Mouse (Mus musculus) limb, embryonic 14.5 days (tissue): ENCODE data around the gene H2al1h. TPM values are rescaled to one million over a fixed set of nuclear protein-coding genes. Genes with fewer than 3 reads are reported as not detected.
"Not testable (repeated sequence)": the region's sequence is repeated elsewhere in the genome, so short reads cannot be mapped to it uniquely, and the experiment has no call there.

Experiments
- ATAC-seq: fragments of 200-750 bp; cut with Nextera tagmentation; 2 replicates; pipeline ENCODE4 v1.8.0; 2017; ENCODE audit warnings: low read depth, moderate number of reproducible peaks, moderate TSS enrichment; ENCODE audit not compliant: low FRiP score
- DNase-seq: peaks from one replicate; pipeline ENCODE4 v3.0.0-alpha.2; 2015; ENCODE audit warnings: low spot score
- H3K27ac ChIP-seq: fragments of 300-500 bp; sonication (generic); replicated peaks from 2 replicates; pipeline ENCODE4 v1.5.1; 2014; ENCODE audit warnings: low read depth, mild to moderate bottlenecking, low read length, moderate library complexity, mixed read lengths
- H3K27me3 ChIP-seq: fragments of 300-500 bp; sonication (generic); 2 replicates; pipeline ENCODE4 v1.6.1; 2014; ENCODE audit warnings: low read length, mixed read lengths; ENCODE audit not compliant: control insufficient read depth, insufficient read depth
- H3K36me3 ChIP-seq: fragments of 300-500 bp; sonication (generic); 2 replicates; pipeline ENCODE4 v1.6.1; 2014; ENCODE audit warnings: mild to moderate bottlenecking, low read length, moderate library complexity, mixed read lengths; ENCODE audit not compliant: control insufficient read depth, insufficient read depth
- H3K4me1 ChIP-seq: fragments of 300-500 bp; sonication (generic); 2 replicates; pipeline ENCODE4 v1.6.1; 2014; ENCODE audit warnings: antibody characterized with exemption, low read length, mixed read lengths; ENCODE audit not compliant: control insufficient read depth, insufficient read depth
- H3K4me2 ChIP-seq: fragments of 300-500 bp; sonication (generic); replicated peaks from 2 replicates; pipeline ENCODE4 v1.6.1; 2014; ENCODE audit warnings: low read depth, mild to moderate bottlenecking, low read length, moderate library complexity; ENCODE audit not compliant: severe bottlenecking
- H3K4me3 ChIP-seq: fragments of 300-500 bp; sonication (generic); replicated peaks from 2 replicates; pipeline ENCODE4 v1.5.1; 2014; ENCODE audit warnings: low read length
- H3K9ac ChIP-seq: fragments of 300-500 bp; sonication (generic); 2 replicates; pipeline ENCODE4 v1.6.1; 2014; ENCODE audit warnings: mild to moderate bottlenecking, low read depth, low read length, moderate library complexity; ENCODE audit not compliant: severe bottlenecking
- H3K9me3 ChIP-seq: fragments of 300-500 bp; sonication (generic); 2 replicates; pipeline ENCODE4 v1.6.1; 2016; ENCODE audit warnings: low read length; ENCODE audit not compliant: control insufficient read depth
- POLR2A ChIP-seq: fragments of 200-500 bp; IDR thresholded peaks from 2 replicates; pipeline ENCODE4 v1.8.0; 2012; ENCODE audit warnings: inconsistent platforms, mild to moderate bottlenecking, moderate library complexity, borderline replicate concordance; ENCODE audit not compliant: insufficient read depth, insufficient read length; ENCODE audit errors: extremely low read depth
- WGBS: fragments of 180-500 bp; shearing (Covaris S2); extraction: QIAGEN DNeasy Blood & Tissue Kit; methylation state at CpG from one replicate; pipeline ENCODE4 v1.1.7; 2014; 5-methylcytosine and 5-hydroxymethylcytosine counted together
- polyA plus RNA-seq, 2 experiments: library from polyadenylated mRNA; depleted of rRNA in 1 of 2; stranded (reverse) in 1 of 2; unstranded in 1 of 2; fragments of >200 nt; fragmentation: Nextera tagmentation in 1 of 2; extraction: Ambion mirVana in 1 of 2; gene quantifications; 2 replicates each; pipeline versions ENCODE4 v1.2.1 to v1.2.3; 2012 to 2014

H2al1h gene
- polyA plus RNA-seq (2012; rRNA removed) (not detected in 2 replicates), polyA plus RNA-seq (2014; fragmentation: Nextera tagmentation; extraction: Ambion mirVana) (not detected in 2 replicates)

DNA sequence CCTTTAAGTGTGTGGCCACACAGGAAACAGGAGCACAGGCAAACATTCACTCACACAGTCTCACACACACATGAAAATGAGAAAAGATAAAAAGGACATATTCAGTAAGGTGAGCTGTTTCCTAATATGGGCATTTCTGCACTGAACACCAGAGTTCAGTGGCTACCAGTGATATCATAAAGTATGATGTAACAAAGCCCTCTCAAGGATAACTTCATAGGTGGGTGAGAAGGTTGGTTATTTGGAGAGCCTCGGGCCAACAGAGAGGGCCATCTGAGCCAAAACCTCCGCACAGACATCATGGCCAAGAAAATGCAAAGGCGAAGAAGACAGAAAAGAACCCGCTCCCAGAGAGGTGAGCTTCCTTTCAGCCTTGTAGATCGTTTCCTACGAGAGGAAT is at the start of gene H2al1h:
Gene H2al1h (plus strand): TSS at position 301 of the 400 bp plus-strand sequence.
- H3K27ac ChIP-seq, H3K36me3 ChIP-seq, H3K27me3 ChIP-seq, H3K9ac ChIP-seq, H3K4me1 ChIP-seq, H3K4me3 ChIP-seq, H3K4me2 ChIP-seq, ATAC-seq, H3K9me3 ChIP-seq, DNase-seq: not testable (repeated sequence)
- no CpG with 5 or more reads among the region's 6 CpGs for WGBS

GRCm38 (mm10) chrX:11273190-11273589 is 48.1 kb upstream of the H2al1h start:
- no peak overlapping the region for H3K4me3 ChIP-seq
- no peak overlapping the region for H3K9ac ChIP-seq
- H3K4me1 ChIP-seq = peaks cover under 1% of the 10 kb centered on the region; the same call in 1 of the 2 replicates
- no peak overlapping the region for H3K4me2 ChIP-seq
- no peak overlapping the region for H3K27ac ChIP-seq
- no peaks in the 10 kb centered on the region for H3K9me3 ChIP-seq
- ATAC-seq (no peak), DNase-seq (no peak)
- no peaks in the 10 kb centered on the region for H3K27me3 ChIP-seq
- no peak for TF ChIP-seq POLR2A
- WGBS = 86% methylated on average over 3 of the region's 3 CpGs
- no peaks in the 10 kb centered on the region for H3K36me3 ChIP-seq

DNA sequence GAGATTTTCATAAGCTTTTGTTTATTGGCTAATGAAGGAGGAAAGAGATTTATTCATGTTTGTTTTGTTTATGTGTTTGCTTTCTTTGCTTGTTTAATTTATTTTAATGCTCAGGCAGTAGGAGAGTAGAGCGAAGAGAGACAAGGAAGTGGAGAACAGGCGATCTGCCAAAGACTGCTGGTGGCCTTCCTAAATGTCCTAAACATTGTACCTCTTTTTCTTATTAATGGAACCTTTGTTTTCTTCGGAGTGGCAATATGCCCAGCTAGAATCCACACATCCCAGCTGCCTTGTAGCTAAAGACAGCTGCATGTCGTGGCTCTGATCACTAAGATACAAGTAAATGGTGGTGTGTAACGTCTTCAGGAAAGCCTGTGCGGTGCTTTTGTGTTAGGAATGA is 44.2 kb upstream of the H2al1h start:
- DNase-seq = no peak
- no peaks in the 10 kb centered on the region for H3K36me3 ChIP-seq
- ATAC-seq = no peak
- H3K27me3 ChIP-seq = no peaks in the 10 kb centered on the region
- H3K4me2 ChIP-seq = no peak overlapping the region
- H3K27ac ChIP-seq = no peak overlapping the region
- TF ChIP-seq POLR2A = no peak
- H3K4me1 ChIP-seq = no peaks in the 10 kb centered on the region
- H3K9ac ChIP-seq = no peak overlapping the region
- no peak overlapping the region for H3K4me3 ChIP-seq
- no peaks in the 10 kb centered on the region for H3K9me3 ChIP-seq
- WGBS = 73% methylated on average over 6 of the region's 6 CpGs

DNA sequence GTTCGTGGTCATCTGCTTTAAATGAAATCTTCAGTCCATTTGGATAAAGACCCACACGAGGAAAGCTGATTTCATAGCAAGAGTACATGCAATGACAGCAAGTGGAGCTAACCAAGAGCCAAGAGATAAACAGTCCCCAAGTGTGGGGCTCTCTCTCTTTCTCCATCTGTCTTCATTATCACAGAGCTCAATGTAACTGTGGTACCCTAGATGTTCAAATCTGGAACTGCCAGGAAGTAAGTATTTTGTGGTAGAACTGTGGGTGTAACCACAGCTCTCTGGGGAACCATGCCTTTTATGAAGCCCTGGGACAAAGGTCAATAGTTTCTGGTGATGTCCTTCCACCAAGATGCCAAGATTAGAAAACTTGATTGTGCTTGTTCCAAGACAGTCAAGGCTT is 40.6 kb upstream of the H2al1h start:
- no peak overlapping the region for H3K9ac ChIP-seq
- DNase-seq (no peak), ATAC-seq (no peak)
- WGBS = 67% methylated on average over 2 of the region's 2 CpGs
- no peaks in the 10 kb centered on the region for H3K9me3 ChIP-seq
- H3K36me3 ChIP-seq = no peaks in the 10 kb centered on the region
- no peak for TF ChIP-seq POLR2A
- no peaks in the 10 kb centered on the region for H3K4me1 ChIP-seq
- no peak overlapping the region for H3K4me3 ChIP-seq
- H3K27ac ChIP-seq = no peak overlapping the region
- no peak overlapping the region for H3K4me2 ChIP-seq
- H3K27me3 ChIP-seq = no peaks in the 10 kb centered on the region

DNA sequence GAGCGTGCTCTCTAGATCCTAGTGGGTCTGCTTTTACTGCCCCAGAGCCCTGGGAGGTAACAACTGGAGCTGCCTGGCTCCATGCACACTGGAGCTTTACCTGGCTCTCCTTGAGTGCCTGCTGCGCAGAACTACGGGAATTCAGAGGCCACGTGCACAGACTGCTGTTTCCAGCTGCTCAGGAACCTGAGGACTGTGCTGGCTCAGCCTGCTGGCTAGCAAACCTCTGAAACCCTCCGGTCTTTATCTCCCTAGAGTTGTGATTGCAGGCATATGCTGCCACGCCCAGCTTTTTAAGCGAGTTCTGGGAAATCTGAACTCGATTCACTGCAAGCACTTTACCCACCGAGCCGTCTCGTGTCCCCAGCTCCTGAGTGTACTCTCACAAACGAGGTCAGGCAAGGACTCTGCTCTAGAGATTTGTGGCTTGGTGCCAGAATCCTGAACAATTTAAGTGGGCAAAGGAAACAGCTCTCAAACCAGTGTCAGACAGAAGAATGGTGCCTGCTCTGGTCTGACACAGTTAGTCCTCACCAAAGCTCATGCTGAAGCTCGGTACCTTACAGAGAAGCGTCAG is 32.9 kb upstream of the H2al1h start:
- no peak for TF ChIP-seq POLR2A
- no peaks in the 10 kb centered on the region for H3K4me1 ChIP-seq
- no peak overlapping the region for H3K4me2 ChIP-seq
- ATAC-seq = no peak
- H3K9ac ChIP-seq = no peak overlapping the region
- DNase-seq = no peak
- no peaks in the 10 kb centered on the region for H3K36me3 ChIP-seq
- no peak overlapping the region for H3K27ac ChIP-seq
- WGBS = 55% methylated on average over 14 of the region's 14 CpGs
- H3K4me3 ChIP-seq = no peak overlapping the region
- no peaks in the 10 kb centered on the region for H3K27me3 ChIP-seq
- no peaks in the 10 kb centered on the region for H3K9me3 ChIP-seq

GRCm38 (mm10) chrX:11289244-11289643 is 32.0 kb upstream of the H2al1h start:
- Histone ChIP-seq H3K27me3 (no peaks in the 10 kb centered on the region), H3K4me1 (no peaks in the 10 kb centered on the region), H3K9me3 (no peaks in the 10 kb centered on the region), H3K36me3 (no peaks in the 10 kb centered on the region), H3K9ac (no peak overlapping the region), H3K4me3 (no peak overlapping the region), H3K4me2 (no peak overlapping the region), H3K27ac (no peak overlapping the region)
- 80% methylated on average over 4 of the region's 4 CpGs for WGBS
- ATAC-seq (no peak), DNase-seq (no peak)
- TF ChIP-seq POLR2A = no peak

DNA sequence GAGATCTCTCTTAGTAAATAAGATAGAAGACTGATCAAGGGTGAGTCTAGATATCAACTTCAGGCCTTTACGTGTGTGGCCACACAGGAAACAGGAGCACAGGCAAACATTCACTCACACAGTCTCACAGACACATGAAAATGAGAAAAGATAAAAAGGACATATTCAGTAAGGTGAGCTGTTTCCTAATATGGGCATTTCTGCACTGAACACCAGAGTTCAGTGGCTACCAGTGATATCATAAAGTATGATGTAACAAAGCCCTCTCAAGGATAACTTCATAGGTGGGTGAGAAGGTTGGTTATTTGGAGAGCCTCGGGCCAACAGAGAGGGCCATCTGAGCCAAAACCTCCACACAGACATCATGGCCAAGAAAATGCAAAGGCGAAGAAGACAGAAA is 22.3 kb upstream of the H2al1h start, which contains the start of gene H2al1a:
Gene H2al1a (plus strand): TSS at position 301 of the 400 bp plus-strand sequence.
- not testable (repeated sequence) for H3K4me3 ChIP-seq, H3K4me1 ChIP-seq, ATAC-seq, H3K4me2 ChIP-seq, DNase-seq, H3K27ac ChIP-seq, H3K36me3 ChIP-seq, H3K27me3 ChIP-seq, H3K9me3 ChIP-seq, H3K9ac ChIP-seq
- WGBS = no CpG with 5 or more reads among the region's 3 CpGs

DNA sequence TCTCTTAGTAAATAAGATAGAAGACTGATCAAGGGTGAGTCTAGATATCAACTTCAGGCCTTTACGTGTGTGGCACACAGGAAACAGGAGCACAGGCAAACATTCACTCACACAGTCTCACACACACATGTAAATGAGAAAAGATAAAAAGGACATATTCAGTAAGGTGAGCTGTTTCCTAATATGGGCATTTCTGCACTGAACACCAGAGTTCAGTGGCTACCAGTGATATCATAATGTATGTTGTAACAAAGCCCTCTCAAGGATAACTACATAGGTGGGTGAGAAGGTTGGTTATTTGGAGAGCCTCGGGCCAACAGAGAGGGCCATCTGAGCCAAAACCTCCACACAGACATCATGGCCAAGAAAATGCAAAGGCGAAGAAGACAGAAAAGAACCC is 19.2 kb upstream of the H2al1h start, which contains the start of gene H2al1b:
Gene H2al1b (plus strand): TSS at position 301 of the 400 bp plus-strand sequence.
- DNase-seq, H3K27me3 ChIP-seq, H3K9ac ChIP-seq, H3K4me2 ChIP-seq, H3K4me3 ChIP-seq, H3K4me1 ChIP-seq, H3K27ac ChIP-seq, H3K9me3 ChIP-seq, ATAC-seq, H3K36me3 ChIP-seq: not testable (repeated sequence)
- 100% methylated on average over 1 of the region's 3 CpGs for WGBS
